Mouse (Mus musculus) bone marrow macrophage, adult 2 months (primary cell): ENCODE data around the gene Uck2. TPM values are rescaled to one million over a fixed set of nuclear protein-coding genes. Genes with fewer than 3 reads are reported as not detected.

Source experiments
- H3K27ac ChIP-seq: 2 replicates; pipeline ENCODE4 v1.5.1; 2012; ENCODE audit warnings: low read depth, low read length; ENCODE audit not compliant: insufficient read depth
- H3K4me1 ChIP-seq: 2 replicates; pipeline ENCODE4 v1.6.1; 2012; ENCODE audit warnings: low read length; ENCODE audit not compliant: control insufficient read depth, insufficient read depth
- H3K4me3 ChIP-seq: 2 replicates; pipeline ENCODE4 v1.5.1; 2012; ENCODE audit warnings: mild to moderate bottlenecking, low read length, moderate library complexity; ENCODE audit not compliant: insufficient read depth
- CTCF ChIP-seq: IDR thresholded peaks from 2 replicates; pipeline ENCODE4 v1.5.1; 2012; ENCODE audit warnings: low read depth, mild to moderate bottlenecking, low read length, moderate library complexity
- POLR2A ChIP-seq: IDR thresholded peaks from 2 replicates; pipeline ENCODE4 v1.6.1; 2012; ENCODE audit warnings: mild to moderate bottlenecking, low read depth, low read length, borderline replicate concordance
- polyA plus RNA-seq: library from polyadenylated mRNA; stranded (reverse); fragments of >200 nt; gene quantifications from 2 replicates; pipeline ENCODE4 v1.2.4, GENCODE M21; 2012; ENCODE audit not compliant: missing spikeins, insufficient read depth, insufficient read length

Gene Uck2
- polyA plus RNA-seq, 1 experiment, result 6.9 TPM

- peak overlapping the region; percentile 64 for H3K27ac ChIP-seq
These were observed 242 bp downstream of the Uck2 start for GRCm38 (mm10) chr1:167284837-167285319.

DNA sequence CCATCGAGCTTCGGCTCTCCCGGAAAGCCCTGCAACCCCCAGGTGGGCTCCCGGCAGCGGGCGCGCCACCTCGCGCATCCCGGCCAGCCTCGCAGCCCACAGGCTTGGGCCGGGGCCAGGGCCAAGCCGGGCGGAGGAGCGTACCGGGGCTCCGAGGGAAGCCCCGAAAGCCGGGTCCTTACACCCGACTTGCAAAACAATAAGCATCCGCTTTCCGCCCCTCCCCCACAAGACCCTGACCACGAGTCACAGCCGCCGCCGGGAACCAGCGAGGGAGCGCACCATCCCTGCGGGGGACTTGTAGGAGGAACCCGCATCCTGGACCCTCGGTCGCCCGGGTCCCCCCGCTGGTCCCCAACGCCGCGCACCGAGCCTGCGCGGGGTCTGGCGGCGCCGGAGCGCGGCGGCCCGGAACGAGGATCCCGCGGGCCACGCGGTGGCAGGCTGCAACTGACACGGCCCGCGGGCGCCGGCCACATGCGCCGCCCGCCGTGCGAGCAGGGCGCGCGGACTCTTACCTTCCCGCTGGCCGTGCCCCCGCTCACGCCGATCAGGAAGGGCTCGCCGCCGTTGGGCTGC lies 773 bp downstream of the Uck2 start:
- Histone ChIP-seq H3K27ac (peak overlapping the region; percentile 64), H3K4me3 (peak overlapping the region; percentile 99), H3K4me1 (peaks cover 40% of the 10 kb centered on the region)
- TF ChIP-seq POLR2A (no peak), CTCF (no peak)

More at GRCm38 (mm10) chr1:167284837-167285319, 242 bp downstream of the Uck2 start:
- Histone ChIP-seq H3K4me1 (peaks cover 40% of the 10 kb centered on the region), H3K4me3 (peak overlapping the region; percentile 99)
- TF ChIP-seq CTCF, result no peak

DNA sequence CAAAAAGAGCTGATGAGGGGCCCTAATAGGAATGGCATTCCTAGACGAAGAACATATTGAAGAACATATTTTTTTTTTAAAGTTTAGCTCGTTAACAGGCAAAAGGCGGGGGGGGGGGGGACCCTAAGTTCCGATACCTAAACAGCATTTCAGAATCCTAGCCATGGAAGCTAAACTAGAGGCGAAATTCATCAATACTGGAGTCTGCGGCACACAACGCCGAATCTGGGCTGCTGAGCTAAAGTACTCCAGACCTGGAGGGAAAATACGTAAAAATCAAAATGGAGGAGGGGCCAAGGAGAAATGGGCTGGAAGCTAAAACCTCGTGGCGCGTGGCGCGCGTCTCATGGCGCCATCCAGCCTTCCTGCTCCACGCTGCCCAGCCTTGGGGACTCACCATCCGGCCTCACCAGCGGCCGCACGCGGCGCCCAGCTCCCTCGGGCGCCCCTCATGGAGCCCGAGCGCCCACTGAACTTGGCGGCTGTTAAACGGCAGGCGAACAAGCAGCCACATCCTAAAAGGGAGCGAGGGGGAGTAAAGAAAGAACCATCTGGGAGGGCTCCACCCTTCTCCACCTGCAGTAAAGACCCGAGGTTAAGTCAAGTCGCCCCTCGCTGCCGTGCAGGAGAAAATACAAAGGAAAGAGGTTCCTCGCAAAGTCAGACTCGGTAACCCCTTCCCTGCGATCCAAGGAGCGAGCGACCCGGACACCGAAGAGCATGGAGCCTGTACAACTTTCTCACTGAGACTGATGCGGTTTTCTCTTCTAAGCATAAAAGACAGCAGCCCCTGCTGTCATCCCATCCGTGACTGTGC lies 1.5 kb downstream of the Uck2 start:
- Histone ChIP-seq H3K4me1 (peaks cover 36% of the 10 kb centered on the region), H3K27ac (peak overlapping the region; percentile 64), H3K4me3 (peak overlapping the region; percentile 99)
- TF ChIP-seq CTCF (peak; percentile 16; the same call in 1 of the 2 replicates), POLR2A (no peak)

GRCm38 (mm10) chr1:167282768-167283167 lies 2.4 kb downstream of the Uck2 start:
- 0 out of 2 replicates have a peak overlapping the region, but pooled peaks have one; percentile 64 for H3K27ac ChIP-seq
- H3K4me1 ChIP-seq, result peaks cover 28% of the 10 kb centered on the region
- peak overlapping the region; percentile 99 for H3K4me3 ChIP-seq
- no peak for TF ChIP-seq POLR2A
- no peak for TF ChIP-seq CTCF

- Histone ChIP-seq H3K27ac (no peak overlapping the region), H3K4me3 (no peak overlapping the region), H3K4me1 (peaks cover 24% of the 10 kb centered on the region)
- TF ChIP-seq CTCF, result no peak
- TF ChIP-seq POLR2A, result no peak
These were observed 3.0 kb downstream of the Uck2 start for GRCm38 (mm10) chr1:167282112-167282511.

DNA sequence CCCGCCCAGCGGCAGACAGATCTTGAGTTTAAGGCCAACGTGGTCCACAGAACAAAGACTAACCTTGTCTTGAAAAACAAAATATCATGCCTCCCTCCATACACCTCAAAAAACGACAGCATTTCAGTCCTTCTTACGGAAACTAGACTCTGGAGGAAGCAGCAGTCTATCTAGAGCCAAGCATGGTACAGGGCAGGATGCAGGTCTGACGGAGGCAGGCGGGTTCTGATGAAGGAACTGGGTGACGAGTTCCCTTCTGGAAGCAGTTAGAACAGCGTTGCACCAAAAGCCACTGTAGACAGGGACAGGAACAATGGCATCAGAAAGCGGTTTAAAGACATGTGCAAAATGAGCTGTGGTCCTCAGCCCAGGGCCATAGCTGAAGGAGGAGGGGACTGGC lies 5.1 kb downstream of the Uck2 start:
- Histone ChIP-seq H3K27ac (no peak overlapping the region), H3K4me1 (peaks cover 16% of the 10 kb centered on the region), H3K4me3 (no peak overlapping the region)
- TF ChIP-seq CTCF (no peak), POLR2A (no peak)

- TF ChIP-seq CTCF, result no peak
- no peak for TF ChIP-seq POLR2A
- Histone ChIP-seq H3K4me3 (no peak overlapping the region), H3K27ac (no peak overlapping the region), H3K4me1 (peaks cover 17% of the 10 kb centered on the region)
These were observed 5.9 kb downstream of the Uck2 start for GRCm38 (mm10) chr1:167279160-167279715.

- no peak overlapping the region for H3K4me3 ChIP-seq
- H3K4me1 ChIP-seq, result peaks cover 23% of the 10 kb centered on the region
- TF ChIP-seq POLR2A (no peak), CTCF (no peak)
- H3K27ac ChIP-seq, result no peak overlapping the region
These were observed 6.7 kb downstream of the Uck2 start for GRCm38 (mm10) chr1:167278395-167278794.

GRCm38 (mm10) chr1:167274646-167275390 lies 10.3 kb downstream of the Uck2 start:
- Histone ChIP-seq H3K4me1 (peaks cover 30% of the 10 kb centered on the region), H3K27ac (no peak overlapping the region), H3K4me3 (no peak overlapping the region)
- TF ChIP-seq CTCF (no peak), POLR2A (no peak)
